Mouse (Mus musculus) thymus, postnatal 36 days (tissue): ENCODE measurements around the gene Pstk.
"Not testable (repeated sequence)": the region's sequence is repeated elsewhere in the genome, so short reads cannot be mapped to it uniquely, and the experiment has no call there.

ENCODE experiments used
- DNase-seq, 2 experiments: peaks; one replicate each; pipeline ENCODE4 v3.0.0; 2022; ENCODE audit warnings: mixed read lengths in 2 of 2

Pstk gene

DNA sequence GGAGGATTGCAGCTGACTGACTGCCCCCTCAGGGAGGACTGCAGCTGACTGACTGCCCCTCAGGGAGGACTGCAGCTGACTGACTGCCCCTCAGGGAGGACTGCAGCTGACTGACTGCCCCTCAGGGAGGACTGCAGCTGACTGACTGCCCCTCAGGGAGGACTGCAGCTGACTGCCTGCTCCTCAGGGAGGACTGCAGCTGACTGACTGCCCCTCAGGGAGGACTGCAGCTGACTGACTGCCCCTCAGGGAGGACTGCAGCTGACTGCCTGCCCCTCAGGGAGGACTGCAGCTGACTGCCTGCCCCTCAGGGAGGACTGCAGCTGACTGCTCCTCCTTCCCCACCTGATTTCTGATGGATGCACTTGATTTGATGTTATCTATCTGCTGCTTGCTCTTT lies 45.8 kb downstream of the Pstk start:
- DNase-seq, result not testable (repeated sequence)

GRCm38 (mm10) chr7:131417605-131418004 lies 46.7 kb downstream of the Pstk start:
- no peak for DNase-seq

- no peak for DNase-seq
These were observed 54.0 kb downstream of the Pstk start for GRCm38 (mm10) chr7:131424912-131425311.

GRCm38 (mm10) chr7:131427331-131427730 lies 56.4 kb downstream of the Pstk start:
- DNase-seq, result no peak

DNA sequence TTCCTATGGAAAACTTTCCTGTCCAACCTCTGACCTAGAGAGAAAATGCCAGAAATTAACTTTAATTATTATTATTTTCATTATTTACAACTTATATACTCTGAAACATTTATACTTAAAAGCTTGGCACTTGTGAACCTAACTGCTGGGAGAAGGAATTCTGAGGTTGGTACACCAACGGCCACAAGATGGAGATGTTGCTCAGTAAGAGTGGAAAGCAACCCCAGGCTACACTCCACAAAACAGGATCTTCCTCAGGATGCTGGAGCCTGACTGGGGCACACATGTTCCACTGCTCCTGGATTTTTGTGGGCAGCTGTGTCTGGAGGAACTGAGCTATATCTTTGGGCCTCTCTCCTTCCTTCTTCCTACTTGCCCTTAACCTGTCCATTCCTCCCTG lies 61.3 kb downstream of the Pstk start:
- no peak for DNase-seq

DNA sequence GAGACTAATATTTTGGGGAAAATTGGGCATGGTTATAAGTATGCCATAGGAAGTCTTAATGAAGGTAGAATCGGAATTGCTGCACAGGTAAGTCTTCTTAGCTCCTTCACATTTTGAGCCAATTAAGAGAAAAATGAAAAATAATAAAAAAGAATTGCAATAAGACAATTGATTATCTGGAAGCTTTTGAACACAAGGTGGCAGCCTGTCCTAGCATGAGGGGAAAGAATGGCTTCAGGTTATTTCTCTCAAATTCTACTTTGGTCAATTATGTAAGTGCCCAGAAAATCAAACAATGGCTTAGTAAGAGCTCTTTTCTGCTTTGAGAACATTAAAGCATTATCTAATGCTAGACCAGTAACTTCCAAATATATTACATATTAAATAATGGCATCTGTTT lies 63.3 kb downstream of the Pstk start:
- no peak for DNase-seq

DNA sequence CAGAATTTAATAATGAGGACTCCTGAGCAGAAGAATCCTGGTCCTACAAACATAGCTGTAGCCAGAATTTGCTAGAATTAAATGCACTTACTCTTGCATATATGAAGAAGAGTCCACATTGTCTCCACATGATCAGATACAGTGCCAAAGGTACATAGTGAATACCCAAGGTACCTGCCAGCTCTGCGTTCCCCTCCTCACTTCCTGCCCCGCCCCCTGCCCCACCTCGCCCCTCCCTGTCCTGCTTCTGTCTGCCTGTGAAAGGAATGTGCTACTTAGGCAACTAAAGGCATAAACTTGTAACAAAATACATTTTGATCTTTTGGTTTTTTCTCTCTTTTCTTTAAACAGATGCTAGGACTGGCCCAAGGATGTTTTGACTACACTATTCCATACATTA lies 66.1 kb downstream of the Pstk start:
- no peak for DNase-seq
